Mouse (Mus musculus): ENCODE results near the gene Cfap73. TPM values are rescaled to one million over a fixed set of nuclear protein-coding genes. Genes with fewer than 3 reads are reported as not detected.

Cfap73 gene
- total RNA-seq, 2 experiments from 2014 or later: not detected

- DNase-seq: no peak
These were observed 13.3 kb upstream of the Cfap73 start for GRCm38 (mm10) chr5:120647361-120647760.

GRCm38 (mm10) chr5:120645851-120646250, 11.8 kb upstream of the Cfap73 start:
- no peak for DNase-seq

DNA sequence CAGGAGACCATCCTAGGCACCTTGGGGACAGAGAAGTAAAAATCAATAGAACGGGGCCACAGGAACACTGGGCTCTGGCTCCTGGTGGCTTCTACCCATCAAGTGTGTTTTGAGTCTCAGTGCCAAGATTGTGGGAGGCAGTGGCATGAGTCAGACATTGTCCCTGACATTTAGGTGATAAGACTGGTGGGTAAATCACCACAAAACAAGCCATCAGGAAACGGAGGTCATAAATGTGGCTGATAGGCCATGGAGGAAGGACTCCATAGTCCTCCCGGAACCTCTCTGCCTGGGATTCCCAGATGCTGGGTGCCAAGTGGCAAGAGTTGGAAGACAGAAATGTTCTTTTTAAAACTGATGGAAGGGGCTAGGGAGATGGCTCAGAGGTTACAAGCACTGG, 10.2 kb upstream of the Cfap73 start:
- DNase-seq: no peak

GRCm38 (mm10) chr5:120643365-120644085, 9.5 kb upstream of the Cfap73 start:
- DNase-seq: peak; percentile 51

DNA sequence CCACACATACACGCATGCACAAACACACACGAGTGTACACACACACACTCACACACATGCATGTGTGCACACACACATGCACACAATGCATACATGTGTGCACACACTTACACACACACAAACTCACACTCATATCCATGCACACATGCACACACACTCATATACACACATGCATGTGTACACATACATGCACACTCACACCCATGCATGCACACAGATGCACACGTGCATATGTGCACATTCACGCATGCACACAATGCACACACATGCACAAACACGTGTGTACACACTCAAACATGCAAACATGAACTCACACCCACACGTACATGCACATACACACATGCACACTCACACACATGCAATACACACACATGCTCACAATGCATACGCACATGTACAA, 6.1 kb upstream of the Cfap73 start:
- no peak for DNase-seq

DNA sequence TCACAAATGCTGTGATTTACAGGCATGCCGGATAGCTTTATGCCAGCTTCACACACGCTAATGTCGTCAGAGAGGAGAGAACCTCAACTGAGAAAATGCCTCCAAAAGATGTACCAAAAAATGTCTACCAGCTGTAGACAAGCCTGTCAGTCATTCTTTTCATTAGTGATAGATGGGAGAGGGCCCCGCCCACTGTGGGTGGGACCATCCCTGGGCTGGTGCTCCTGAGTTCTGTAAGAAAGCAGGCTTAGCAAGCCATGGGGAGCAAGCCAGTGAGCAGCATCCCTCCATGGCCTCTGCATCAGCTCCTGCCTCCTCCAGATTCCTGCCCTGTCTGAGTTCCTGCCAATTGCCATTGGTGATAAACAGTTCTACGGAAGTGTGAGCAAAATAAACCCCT, 1.6 kb upstream of the Cfap73 start:
- no peak for DNase-seq

GRCm38 (mm10) chr5:120634860-120635259, 825 bp upstream of the Cfap73 start:
- DNase-seq: no peak

DNA sequence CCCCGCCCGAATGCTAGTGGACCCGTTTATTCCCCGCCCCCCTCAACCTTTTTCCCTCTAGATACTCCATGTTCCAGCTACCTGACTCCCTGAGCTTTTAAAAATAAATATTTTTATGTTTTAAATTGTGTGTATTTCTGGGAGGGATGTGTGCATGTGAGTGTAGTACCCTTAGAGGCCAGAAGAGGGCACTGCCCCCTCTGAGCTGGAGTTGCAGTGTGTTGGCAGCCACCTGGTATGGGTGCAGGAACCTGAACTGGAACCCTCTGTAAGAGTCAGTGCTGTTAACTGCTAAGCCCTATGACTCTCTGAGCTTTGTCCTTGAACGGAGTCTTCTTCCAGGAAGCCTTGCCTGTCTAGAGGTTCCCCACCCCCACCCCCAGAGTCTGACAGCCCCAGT, 2.1 kb downstream of the Cfap73 start:
- no peak for DNase-seq

GRCm38 (mm10) chr5:120631128-120631527, 2.9 kb downstream of the Cfap73 start:
- DNase-seq: no peak

- peak; percentile 64 for DNase-seq
These were observed 5.4 kb downstream of the Cfap73 start for GRCm38 (mm10) chr5:120628624-120629023.

DNA sequence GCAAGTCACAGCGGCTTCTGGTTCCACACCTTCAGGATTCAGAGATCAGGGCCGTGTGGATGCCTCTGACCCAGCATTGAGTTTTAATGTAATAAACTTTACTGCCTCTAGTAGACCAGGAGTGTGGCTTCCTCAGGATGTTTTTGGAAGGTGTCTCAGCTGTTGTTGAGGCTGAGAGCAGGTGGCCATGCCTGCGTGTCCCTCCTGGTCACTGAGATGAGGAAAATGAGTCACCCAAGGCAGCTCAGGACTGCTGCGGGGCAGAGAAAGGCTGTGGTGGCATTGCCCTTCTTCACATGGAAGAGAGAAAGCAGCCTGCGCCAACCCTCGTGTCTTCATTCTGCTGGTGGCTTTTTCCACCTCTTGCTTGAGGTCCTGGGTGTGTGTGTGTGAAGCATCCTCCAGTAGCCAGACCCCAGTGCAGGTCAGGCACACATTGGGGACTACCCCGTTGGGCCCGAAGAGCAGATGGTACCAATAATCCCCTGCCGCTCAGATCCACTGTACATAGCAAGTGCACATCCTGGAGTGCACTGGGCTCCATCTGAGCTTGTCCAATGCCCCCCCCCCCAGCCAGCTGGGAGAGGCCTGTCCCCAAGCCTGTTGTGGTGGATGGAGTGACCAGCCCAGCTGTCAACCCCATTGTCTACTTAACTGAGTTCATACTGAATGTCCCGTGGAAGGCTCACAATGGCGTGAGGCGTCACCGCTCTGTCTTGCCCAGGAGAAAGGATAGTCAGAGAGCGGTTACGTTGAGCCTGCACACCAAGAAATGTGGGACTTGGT, 6.3 kb downstream of the Cfap73 start:
- no peak for DNase-seq

GRCm38 (mm10) chr5:120626399-120626798, 7.6 kb downstream of the Cfap73 start:
- DNase-seq: no peak

GRCm38 (mm10) chr5:120624427-120624826, 9.6 kb downstream of the Cfap73 start:
- no peak for DNase-seq

- no peak for DNase-seq
These were observed 11.7 kb downstream of the Cfap73 start for GRCm38 (mm10) chr5:120622198-120622851.

- no peak for DNase-seq
These were observed 12.2 kb downstream of the Cfap73 start for GRCm38 (mm10) chr5:120621846-120622197.

DNA sequence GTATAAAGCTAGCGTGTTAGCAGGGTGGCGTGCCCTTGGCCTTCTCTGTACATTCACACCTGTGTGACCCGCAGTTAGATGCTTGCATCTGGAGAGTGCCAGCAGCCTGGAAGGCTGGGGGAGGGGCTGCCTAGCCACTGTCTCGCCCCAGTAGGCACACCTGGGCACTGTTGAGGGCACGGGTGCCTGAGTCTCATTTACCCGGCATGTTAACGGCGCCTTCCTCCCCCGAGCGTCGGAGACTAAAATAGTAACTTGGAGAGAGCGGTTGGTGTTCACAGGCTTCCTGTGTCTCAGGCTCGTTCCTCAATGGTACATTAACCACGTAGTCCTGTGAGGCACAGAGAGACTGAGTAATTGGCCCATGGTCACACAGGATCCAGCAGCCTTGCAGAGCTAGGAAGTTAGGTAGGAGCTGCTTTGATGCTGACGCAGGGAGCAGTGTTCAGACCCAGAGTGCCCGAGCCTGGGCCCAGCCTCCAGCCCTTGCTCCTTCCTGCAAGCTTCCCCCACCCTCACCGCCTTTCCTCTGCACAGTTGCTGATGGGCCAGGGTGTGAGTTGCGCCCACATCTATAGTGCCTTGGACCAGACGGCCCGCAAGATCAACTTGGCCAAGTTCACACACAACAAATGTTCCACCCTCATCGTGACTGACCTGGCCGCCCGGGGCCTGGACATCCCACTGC, 12.8 kb downstream of the Cfap73 start:
- no peak for DNase-seq

GRCm38 (mm10) chr5:120620375-120621077, 13.5 kb downstream of the Cfap73 start:
- DNase-seq: peak; percentile 90

DNA sequence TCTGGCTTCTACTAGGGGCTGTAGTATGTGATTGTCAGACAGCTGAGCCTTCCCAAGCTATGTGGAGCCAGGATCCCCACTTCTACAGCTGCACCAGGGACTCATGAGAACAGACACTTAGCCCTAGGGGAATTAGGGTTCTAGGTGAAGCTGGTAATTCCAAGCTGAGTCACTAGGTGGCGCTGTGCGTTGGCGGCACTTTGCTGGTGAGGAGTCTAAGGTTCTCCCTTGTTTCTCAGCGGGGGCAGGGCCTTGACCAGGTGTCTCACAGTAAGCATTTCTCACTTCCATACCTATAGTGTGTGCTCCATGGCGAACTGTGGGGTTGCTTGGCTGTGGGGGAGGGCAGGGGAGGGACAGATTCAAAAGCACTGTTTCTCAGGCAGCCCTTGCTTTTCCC, 14.8 kb downstream of the Cfap73 start:
- DNase-seq: peak; percentile 69

- DNase-seq: no peak
These were observed 15.3 kb downstream of the Cfap73 start for GRCm38 (mm10) chr5:120618778-120619177.

- DNase-seq: peak; percentile 55
These were observed 18.1 kb downstream of the Cfap73 start for GRCm38 (mm10) chr5:120615903-120616302.

DNA sequence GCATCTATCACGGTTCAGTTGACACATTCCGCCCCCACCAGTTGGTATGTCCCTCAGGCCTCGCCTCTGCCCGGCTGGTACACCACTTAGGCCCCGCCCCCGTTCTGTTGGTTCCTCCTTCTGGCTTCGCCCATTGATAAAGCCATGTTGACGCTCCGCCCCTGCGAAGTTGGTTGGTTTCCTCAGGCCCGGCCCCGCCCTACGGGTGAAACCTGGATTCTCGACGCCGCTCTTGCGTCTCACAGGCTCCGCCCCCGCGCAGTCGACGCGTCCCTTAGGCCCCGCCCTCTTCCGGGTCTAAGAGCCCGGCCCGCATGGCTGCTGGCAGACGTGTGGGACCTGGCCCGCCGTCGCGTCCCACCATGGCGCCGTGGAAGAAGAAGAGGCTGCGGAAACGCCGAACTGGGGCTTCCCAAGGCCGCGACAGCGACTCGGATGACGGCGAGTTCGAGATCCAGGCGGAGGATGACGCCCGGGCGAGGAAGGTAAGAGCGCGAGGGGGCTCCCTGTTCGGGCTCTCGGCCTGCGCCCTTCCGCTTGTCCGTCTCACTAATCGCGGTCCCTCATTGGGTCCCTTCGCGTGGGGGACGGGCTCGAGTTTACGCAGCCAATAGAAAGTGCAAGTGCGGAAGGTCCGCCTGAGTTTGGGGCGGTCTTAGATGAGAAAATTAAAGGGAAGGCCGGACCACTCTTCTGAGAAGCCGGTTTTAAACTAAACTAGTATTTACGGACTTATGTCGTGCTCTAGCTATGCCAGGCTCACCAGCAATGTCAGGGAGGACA, 21.0 kb downstream of the Cfap73 start:
- peak; percentile 100 for DNase-seq
